Mouse (Mus musculus) cerebellum, adult 2 months (tissue): ENCODE results near the gene Prss42.

Experiments used
- CTCF ChIP-seq: fragments of 200-500 bp; IDR thresholded peaks from 2 replicates; pipeline ENCODE4 v1.5.1; 2011; ENCODE audit warnings: low read depth, mild to moderate bottlenecking, control low read depth, low read length, moderate library complexity, borderline replicate concordance; ENCODE audit not compliant: insufficient read depth
- POLR2A ChIP-seq: fragments of 200-500 bp; IDR thresholded peaks from 2 replicates; pipeline ENCODE4 v1.6.1; 2011; ENCODE audit warnings: low read length, control low read depth, borderline replicate concordance; ENCODE audit not compliant: insufficient read depth

DNA sequence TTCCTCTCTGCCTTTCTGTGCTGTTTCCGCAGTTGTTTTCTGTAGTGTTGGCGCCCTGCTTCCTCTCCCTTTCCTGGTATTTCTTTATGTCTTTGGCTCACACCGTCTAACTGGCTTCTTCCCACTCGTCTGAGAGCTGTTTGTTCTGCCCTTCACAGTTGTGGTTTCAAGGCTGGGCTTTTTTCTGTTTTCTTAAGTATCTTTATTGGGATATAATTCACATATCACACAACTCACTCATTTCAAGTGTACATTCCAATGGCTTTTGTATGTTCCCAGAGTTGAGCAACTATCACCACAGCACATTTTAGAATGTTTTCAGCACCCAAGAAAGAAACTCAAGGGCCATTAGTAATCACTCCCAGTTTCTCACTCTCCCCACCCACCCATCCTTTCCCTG lies 7.5 kb upstream of the Prss42 start:
- TF ChIP-seq CTCF: no peak
- TF ChIP-seq POLR2A: no peak
